Mouse (Mus musculus) c-Kit-positive CD71-positive TER-119-positive erythroid progenitor cells, embryonic 14.5 days (primary cell): ENCODE results near the gene Cops8.
A peak's percentile ranks its signal among the peaks of the same experiment; 100 is the strongest.

ENCODE experiments used
- DNase-seq: peaks from one replicate; pipeline ENCODE4 v3.0.0-alpha.2; 2013; ENCODE audit warnings: low spot score

The Cops8 gene

DNA sequence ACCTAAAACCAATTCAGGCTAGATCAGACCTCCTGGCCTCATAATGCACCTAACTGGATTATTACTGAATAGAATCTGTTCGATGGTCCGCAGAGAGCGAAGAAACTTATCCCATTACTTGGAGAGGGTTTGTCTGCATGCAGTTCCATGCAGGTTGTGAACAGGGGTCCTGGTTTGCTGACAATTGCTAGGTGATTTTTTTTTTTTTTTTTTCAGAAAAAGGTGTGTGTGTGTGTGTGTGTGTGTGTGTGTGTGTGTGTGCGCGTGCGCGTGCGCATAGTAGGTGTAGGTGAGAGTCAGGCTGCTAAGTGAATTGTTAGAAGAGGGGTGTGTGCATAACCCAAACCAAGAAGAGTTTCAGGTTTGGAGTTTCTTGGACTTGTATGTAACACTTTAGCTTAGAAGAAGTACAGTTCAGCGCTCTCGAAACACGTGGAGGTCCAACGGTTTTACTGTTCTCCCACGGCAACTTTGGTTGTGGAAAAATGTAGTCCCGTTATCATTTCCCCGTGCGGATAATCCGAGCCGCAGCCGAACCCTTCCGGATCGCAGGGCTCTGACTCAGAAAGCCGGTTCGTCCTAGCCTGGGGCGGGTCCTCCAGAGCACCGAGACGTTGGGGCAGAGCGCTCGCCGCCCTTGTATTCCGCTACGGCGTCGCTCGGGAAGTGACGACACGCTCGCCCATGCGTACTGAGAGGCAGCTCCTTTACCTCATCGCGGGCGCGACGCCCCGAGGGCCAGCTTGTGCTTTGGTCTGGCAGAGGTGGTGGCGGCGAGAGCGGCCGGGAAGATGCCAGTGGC, at the start of gene Cops8:
TSS of gene Cops8 (plus strand) at position 223 of the 802 bp plus-strand sequence.
- DNase-seq, result peak; percentile 91

DNA sequence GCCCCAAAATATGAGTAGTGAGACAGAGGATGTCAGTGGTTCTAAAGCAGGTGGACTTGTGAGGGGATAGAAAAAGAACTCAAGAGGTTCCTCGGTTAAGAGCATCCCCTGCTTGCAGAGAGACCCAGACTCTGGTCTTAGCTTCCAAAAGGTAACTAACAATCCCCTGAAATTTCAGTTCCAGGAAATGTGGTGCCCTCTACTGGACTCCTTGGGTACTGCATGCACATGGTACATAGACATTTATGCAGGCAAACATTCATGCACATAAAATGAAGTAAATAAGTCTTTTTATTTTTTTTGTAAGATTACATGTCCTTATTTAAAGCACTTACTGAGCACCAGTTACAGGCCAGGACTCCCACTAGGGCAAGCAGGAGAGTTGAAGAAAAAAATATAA, 45.6 kb upstream of the Cops8 start:
- DNase-seq, result no peak

DNA sequence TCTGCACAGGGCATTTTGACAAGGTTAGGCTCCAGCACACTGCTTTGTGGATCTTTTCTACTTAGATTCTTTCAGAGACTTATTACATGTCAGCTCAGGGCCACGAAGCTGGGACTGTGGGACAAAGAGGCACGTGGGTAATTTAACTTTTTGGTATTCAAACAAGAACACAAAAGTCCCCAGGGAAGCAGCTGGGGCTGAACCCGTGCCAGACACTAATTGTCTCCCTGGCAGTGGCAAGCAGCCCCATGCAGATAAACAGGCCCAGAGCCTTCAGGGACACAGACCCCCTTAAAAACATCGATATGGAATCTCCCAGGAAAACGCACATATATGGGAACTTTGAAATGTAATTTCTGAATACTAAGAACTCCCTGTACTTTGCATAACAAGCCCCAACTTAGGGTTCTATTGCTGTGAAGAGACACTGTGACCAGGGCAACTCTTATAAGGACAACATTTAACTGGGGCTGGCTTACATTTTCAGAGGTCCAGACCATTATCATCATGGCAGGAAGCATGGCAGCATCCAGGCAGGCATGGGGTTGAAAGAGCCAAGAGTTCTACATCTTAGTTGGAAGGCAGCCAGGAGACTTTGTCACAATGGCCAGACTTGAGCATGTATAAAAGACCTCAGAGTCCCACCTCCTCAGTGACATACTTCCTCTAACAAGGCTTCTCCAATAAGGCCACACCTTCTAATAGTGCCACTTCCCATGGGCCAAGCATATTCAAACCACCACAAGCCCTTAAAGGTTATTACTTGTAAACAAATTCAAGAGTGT, 41.6 kb upstream of the Cops8 start:
- DNase-seq, result no peak

DNA sequence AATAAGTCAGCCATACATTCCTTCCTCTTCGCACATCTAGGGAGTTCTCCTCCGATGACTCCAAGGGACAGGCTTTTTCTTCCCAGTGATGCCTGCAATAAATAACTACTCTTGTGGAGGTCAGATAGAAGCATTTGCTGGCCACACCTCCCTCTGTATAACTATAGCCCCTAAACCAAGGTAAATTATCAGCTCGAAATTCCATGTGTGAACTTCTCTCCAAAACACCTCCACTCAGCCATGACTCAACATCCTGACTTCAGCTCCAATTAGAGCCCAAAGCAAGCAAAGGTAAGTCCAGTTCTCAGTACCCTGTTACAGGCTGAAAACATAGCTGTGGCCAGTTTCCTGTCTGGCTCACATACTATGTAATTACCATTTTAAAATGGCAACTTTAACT, 38.8 kb upstream of the Cops8 start:
- no peak for DNase-seq

DNA sequence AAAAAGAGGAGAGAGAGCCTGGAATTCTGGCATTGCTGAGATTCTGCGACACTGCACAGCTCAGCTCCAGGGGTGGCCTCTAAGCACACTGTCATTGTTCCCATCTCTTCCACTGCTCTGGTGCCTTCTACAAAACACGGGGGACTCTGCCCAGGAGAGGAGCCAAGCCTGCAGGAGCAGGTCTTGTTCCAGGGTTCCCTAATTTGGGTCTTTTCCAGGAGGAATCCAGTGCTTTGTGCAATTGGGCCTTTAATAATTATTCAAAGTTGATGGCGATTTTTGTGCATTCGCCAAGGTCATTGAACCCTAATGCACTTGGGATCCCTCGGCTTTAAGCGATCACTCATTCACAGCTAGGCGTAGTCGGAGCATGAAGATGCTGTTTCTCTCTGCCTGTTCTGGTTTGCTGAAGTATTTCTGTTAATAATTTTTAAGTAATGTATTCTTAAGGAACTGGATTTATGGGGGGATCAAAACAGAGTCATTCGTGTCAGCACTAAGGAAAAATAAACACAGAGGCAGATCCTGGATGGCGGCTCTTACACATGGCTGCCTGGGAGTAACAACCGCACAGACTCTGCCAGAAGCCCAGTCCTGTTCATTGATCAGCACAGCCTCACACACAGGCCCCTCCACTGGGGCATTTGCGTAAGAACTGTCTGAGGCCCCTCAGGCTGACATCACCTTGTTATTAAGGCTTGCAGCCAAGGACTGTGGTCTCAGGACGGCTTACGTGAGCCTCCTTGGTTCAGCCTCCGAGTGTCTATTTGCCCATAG, 35.9 kb upstream of the Cops8 start:
- no peak for DNase-seq

DNA sequence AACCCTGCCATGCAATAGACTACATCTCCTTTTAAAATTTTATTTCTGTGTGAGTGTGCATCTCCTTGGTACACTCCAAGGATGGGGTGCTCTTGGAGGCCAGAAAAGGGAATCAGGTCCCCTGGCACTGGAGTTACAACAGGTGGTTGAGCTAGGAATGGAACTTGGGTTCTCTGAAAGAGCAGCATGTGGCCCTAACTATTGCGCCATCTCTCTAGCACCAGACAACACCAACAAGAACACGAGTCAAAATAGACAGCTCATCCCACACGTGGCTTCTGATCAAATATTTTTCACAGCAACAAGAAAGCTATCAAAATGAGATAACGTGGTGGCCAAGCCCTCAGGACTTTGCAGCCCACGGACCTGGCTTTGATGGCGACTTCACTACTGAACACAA, 28.9 kb upstream of the Cops8 start:
- DNase-seq, result no peak

DNA sequence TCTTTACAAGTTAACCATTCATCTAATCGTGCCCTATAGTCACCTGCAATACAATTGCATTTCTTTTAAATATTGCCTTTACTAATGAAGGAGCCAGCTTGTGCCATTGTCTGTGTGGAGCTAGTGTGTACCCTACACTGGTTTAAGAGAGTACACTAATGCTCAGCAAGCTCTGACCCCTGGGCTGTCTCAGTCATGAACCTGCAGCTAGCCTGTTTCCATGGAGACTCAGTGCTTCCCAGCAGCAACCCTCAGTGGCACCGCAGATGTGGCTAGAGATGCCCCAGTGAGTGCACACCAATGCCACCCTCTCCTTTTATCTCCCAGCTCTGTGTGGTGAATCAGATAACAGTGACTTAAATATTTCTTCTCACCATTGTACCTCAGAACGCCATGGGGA, 27.9 kb upstream of the Cops8 start:
- no peak for DNase-seq

DNA sequence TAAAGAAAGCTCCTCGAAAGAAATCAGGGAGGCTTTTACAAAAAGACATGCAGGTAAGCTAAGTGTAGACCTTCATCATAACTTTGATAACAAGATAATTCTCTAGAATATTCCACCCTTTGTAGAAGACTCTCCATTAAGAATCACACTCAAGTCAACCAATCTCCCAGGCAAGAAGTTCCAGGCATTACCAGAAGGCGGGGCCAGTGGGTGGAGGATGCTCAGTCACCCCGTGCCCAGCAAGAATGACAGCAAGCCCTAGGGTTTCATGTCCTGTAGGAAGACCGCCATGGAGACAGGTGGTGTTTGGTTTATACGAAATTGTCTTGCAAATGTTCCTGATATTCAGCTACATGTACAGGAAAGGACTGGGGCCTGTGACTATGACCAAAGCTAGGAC, 25.4 kb upstream of the Cops8 start:
- no peak for DNase-seq

DNA sequence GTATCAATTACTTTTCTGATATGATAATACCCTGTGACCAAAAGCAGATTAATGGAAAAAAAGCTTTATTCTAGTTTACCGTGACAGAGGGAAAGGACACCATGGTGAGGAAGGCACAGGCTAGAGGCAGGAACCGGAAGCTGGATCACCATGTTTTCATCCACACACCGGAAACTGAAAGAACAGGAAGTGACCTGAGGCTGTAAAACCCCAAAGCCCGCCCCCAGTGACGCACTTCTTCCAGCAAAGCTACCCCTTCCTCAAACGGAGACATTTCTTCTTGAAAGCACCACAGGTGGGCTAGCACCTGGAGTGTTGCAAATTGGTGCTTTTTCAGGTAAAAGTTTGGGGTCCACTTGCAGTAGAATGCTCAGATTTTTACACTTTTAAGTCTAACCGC, 20.1 kb upstream of the Cops8 start:
- no peak for DNase-seq

DNA sequence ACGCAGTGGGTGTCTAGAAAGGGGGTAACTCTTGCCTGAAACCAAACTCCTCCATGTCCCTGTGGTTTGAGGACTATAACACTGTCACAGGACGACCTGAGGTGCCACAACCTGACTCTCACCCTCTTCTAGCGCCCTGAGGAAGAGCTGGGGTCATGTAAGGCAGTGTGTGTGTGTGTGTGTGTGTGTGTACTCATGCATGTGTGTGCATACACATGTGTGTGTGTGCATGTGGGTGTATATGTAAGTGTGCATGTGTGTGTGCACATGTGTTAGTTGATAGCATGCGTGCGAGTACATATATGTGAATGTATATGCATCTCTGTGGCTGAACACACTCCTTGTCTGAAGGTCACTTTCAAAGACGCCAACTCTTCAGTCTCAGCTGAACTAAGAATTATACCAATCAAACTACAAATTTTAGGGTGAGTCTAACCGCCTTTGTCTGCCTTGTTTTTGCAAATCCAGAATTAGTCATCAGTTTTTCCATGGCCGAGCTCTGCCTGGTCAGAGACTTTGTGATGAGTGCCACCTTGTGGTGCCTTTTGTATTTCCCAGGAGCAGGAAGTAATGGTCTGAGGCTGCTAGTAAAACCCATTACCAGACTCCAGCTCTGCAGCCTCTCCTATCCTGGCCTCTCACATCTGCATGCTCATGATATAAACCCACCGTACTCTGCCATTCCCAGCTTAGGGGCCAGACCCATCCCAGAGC, 14.6 kb upstream of the Cops8 start:
- DNase-seq, result peak; percentile 21

DNA sequence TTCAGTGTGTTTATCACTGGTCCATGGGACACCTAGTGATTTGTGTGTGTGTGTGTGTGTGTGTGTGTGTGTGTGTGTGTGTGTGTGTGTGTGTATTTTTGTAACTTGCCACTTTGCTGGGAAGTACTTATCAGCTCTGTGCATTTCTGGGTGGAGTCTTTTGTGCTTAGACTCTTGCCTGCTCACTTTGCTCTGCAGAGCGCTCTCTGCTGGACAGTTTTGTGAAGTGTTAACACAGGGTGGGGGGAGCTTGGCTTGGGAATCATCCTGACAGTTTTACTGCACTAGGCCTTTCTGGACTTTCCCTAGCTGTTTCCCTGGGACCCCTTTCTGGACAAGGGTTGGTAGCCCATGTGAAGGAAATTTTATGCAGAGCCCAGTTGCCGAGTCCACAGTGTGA, 12.0 kb upstream of the Cops8 start:
- peak; percentile 53 for DNase-seq

DNA sequence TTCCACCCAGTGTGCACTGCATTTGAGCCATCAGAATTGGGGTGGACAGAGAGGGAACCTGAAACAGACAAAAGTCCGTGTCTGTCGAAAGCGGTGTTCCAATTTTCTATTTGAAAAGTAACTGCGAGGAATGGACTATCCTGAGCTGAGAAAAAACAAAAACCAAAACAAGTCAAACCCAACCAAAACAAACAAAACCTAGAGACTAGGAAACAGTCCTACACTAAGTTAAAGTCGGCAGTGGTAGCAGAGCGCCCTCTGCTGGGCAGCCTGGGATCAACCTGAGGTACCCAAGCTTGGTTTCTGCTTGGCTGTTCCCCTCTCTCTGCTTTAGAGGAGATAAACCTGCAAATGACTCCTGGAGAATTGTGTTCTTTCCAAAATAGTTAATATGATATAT, 10.0 kb upstream of the Cops8 start:
- DNase-seq, result peak; percentile 56

DNA sequence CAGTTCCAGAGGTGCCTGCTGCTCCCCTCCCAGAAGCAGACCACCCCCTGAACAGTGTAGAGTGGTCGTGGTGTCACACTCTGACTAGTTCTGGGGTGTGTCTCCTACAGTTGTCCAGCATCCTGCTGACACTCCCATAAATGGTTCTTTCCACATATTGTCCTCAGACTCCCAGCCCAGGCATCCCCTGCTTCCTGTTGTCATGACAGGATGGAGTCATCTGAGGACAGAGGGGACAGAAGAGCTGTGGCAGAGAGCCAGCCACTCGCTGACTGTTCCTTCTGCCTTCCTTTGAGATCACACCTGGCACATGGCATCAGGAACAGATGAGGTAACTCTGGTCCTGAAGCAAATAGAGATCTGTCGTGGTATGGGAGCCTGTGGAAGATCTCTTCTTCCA, 3.6 kb upstream of the Cops8 start:
- DNase-seq, result no peak

DNA sequence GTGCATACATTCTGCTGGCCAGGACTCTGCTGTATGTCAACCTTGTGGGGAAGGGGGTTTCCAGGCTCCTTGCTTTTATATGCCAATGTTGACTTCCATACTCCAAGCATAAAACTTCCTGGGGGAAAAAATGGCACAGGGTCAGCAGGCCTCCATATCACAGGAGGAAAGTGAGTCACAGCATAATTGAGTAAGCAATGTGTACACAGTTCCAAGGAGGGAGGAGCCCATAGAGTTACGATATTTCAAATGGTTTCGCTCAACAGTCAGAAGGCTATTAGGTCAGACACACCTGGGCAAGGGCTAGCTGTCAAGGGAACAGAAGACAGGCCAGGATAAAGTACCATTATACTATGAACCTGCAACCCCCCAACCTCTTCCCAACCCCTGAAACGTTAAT, 1.7 kb upstream of the Cops8 start:
- no peak for DNase-seq

DNA sequence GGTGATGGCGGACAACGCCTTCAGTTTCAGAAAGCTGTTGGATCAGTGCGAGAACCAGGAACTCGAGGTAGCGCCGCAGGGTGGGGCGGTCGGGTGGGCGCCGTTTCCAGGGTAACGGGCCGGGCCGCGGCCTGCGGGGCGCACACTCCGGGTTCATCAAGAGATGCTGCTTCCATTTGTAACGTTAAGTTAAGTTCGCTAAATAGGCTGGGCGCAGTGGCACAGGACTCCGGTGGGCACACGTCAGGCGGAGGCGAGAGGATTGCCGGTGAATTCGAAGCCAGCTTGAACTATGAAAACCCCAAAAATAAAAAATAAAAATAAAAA, 743 bp downstream of the Cops8 start:
- DNase-seq, result no peak

DNA sequence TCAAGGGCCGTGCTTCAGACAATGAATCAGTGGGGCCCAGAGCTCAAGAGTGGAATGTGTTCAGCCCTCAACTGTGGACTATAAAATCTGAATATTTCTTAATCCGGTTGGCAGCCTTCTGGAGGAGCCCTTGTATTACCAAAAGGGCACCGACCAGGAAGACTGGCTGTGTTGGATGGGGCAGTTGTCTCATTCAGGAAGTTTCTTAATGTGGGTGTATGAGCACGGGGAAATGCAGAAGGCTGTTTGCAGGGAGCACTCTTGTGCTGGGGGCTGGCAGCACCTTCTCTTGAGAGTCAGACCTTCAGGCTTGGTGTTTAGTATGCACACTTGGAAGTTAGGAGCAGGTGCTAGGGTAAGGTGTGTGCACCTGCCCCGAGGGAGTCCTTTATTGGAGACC, 6.6 kb downstream of the Cops8 start:
- DNase-seq, result no peak

DNA sequence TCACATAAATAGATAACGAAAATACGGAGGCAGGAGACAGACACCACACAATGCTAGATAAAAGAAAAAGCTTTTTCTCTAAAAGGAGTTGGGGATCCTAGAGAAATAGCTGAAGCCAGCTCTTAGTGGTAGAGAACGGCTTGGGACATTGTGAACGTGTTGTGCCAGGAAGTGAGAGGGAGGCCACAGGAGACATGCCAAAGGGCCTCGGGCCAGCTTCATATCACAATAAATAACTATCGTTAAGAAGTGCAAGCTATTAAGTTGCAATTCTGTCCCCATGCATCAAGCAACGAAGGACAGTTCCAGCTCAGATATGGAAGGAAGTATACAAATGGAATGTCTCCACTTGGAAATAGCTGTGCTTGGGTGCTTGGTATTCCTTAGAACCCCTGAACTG, 14.5 kb downstream of the Cops8 start:
- DNase-seq, result no peak

DNA sequence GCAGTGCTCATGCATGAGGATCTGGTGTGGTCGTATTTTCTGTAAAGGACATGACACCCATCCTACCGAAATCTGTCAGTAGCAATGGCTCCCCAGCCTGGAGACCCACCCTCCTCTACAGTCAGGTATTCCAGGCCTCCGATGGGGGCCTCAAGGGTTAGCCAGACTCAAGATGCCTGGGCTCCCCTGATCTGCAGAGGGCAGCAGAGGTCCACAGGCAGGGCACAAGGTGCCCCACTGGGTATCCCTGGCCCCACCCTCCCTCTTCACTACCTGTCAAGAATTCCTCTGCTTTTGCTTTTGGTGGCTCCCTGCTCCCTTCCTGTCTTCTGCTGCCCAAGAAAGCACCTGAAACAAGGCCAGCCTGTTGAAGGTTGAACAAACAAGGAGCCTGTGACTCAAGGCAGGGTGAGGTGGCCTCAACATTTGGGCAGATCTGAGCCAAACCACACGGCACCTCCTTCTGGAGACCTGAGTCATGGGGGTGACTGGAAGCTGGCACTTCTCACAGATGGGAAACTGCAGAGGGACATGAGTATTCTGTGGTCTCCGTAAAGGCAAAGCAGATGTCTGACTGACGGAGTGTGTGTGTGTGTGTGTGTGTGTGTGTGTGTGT, 30.7 kb downstream of the Cops8 start:
- DNase-seq, result no peak

DNA sequence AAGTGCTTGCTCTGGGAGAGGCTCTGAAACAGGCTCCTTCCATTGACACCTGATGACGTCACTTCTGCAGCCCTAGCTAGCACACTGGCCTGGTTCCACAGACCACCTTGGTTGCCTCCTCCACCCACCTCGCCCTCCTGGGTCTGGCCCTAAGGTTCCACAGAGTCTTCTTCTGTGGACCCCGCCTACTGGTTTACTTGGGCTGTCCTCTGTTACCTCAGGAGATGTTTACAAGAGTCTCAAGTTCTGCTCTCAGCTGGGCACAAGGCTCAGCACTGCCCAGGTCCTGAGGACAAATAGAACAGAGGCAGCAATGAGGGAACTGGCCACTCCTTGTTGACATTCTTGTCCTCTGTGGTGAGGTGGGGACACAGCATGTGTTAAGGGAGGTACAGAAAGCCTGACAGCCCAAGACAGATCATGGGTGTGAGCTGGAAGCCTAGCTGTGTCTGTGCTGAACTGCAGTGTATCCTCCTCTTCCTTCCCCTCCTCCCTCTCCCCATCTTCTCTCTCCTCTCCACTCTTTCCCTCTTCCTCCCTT, 31.5 kb downstream of the Cops8 start:
- no peak for DNase-seq

DNA sequence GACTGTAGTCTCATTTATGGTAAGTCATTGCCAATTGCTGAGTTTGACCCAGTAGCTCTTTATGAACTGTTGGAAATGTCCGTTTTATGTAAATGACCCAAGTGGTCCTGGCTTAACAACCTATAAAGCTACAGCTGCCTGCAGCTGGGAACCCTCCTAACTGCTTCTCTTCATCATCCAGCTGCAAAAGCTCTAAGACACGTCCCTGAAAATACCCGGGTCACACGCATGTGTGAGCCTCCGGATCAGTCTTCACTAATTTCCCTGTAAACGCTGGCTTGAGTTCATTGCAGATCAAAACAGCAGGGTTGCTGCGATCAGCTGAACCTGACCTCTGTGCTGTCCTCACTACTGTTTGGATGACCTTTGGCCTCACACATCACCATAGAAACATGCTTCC, 35.6 kb downstream of the Cops8 start:
- DNase-seq, result no peak

DNA sequence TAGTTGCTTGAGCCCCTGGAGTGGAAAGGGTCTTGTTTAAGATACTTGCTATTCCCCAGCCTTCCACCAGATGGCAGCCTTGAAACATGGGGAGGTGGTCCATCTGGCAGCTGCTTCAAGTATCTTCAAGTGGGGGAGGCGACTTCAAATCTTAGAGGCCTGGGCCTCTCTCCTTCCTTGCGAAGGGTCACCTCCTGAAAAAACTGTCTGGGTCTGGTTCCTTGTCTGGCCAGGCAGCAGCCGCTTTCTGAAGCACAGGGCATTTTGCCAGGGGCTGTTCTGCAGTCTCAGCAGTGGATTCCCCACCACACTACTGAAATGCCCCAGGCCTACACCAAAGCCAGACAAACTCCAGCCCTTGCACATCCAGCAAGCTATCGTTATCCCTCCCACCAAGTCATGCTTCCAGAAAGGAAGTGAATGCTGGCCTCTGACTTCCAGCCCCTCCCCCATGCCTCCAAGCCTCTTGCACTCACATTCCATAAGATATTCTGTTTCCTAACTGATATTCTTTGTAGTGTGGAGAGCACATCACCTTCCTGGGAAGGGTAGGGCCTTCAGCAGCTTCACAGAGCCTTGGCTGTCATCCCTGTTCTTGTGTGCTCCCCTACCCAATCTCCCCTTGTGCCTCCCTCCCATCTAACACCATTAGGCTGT, 48.1 kb downstream of the Cops8 start:
- no peak for DNase-seq
